Mouse (Mus musculus) midbrain, embryonic 11.5 days (tissue): Measurements from ENCODE around the gene Apba1. TPM values are rescaled to one million over a fixed set of nuclear protein-coding genes. Genes with fewer than 3 reads are reported as not detected.

Experiments used
- ATAC-seq: fragments of 200-750 bp; cut with Nextera tagmentation; 2 replicates; pipeline ENCODE4 v1.8.0; 2017; ENCODE audit warnings: moderate TSS enrichment, moderate library complexity; ENCODE audit not compliant: low FRiP score
- DNase-seq: peaks from one replicate; pipeline ENCODE4 v3.0.0; 2015; ENCODE audit warnings: low spot score; ENCODE audit errors: missing footprints
- H3K27ac ChIP-seq: fragments of 300-500 bp; sonication (generic); 2 replicates; pipeline ENCODE4 v1.5.1; 2014; ENCODE audit warnings: low read depth, low read length
- H3K27me3 ChIP-seq: fragments of 300-500 bp; sonication (generic); 2 replicates; pipeline ENCODE4 v1.6.1; 2014; ENCODE audit warnings: mild to moderate bottlenecking, low read length, moderate library complexity, mixed read lengths; ENCODE audit not compliant: control insufficient read depth, insufficient read depth
- H3K36me3 ChIP-seq: fragments of 300-500 bp; sonication (generic); 2 replicates; pipeline ENCODE4 v1.6.1; 2014; ENCODE audit warnings: mild to moderate bottlenecking, low read length, moderate library complexity, mixed read lengths; ENCODE audit not compliant: control insufficient read depth, insufficient read depth
- H3K4me1 ChIP-seq: fragments of 300-500 bp; sonication (generic); 2 replicates; pipeline ENCODE4 v1.6.1; 2014; ENCODE audit warnings: low read length; ENCODE audit not compliant: control insufficient read depth, insufficient read depth
- H3K4me2 ChIP-seq: fragments of 300-500 bp; sonication (generic); 2 replicates; pipeline ENCODE4 v1.6.1; 2014; ENCODE audit warnings: mild to moderate bottlenecking, moderate library complexity
- H3K4me3 ChIP-seq: fragments of 300-500 bp; sonication (generic); 2 replicates; pipeline ENCODE4 v1.5.1; 2014; ENCODE audit warnings: low read depth, low read length
- H3K9ac ChIP-seq: fragments of 300-500 bp; sonication (generic); 2 replicates; pipeline ENCODE4 v1.6.1; 2014; ENCODE audit warnings: low read length
- H3K9me3 ChIP-seq: fragments of 300-500 bp; sonication (generic); 2 replicates; pipeline ENCODE4 v1.6.1; 2016; ENCODE audit warnings: low read length; ENCODE audit not compliant: control insufficient read depth
- WGBS: fragments of 180-500 bp; shearing (Covaris S2); extraction: QIAGEN DNeasy Blood & Tissue Kit; methylation state at CpG from one replicate; pipeline ENCODE4 v1.1.7; 2014; 5-methylcytosine and 5-hydroxymethylcytosine counted together
- polyA plus RNA-seq: library from polyadenylated mRNA; unstranded; fragments of >200 nt; fragmentation: Nextera tagmentation; extraction: Ambion mirVana; gene quantifications from 2 replicates; pipeline ENCODE4 v1.2.1, GENCODE M21; 2014

The Apba1 gene
- polyA plus RNA-seq, 1 experiment from 2014 or later, result 1.4 TPM

- Histone ChIP-seq H3K27me3 (peaks cover 47% of the 10 kb centered on the region), H3K9ac (no peak overlapping the region), H3K4me1 (peaks cover 6% of the 10 kb centered on the region; the same call in 1 of the 2 replicates), H3K9me3 (no peaks in the 10 kb centered on the region), H3K27ac (no peak overlapping the region), H3K4me3 (no peak overlapping the region), H3K4me2 (no peak overlapping the region), H3K36me3 (no peaks in the 10 kb centered on the region)
- no peak for DNase-seq
- 77% methylated on average over 8 of the region's 8 CpGs for WGBS
- ATAC-seq, result no peak
Measured at GRCm38 (mm10) chr19:23896915-23897314, 138.2 kb downstream of the Apba1 start.

GRCm38 (mm10) chr19:23898501-23898900 lies 139.8 kb downstream of the Apba1 start:
- DNase-seq (peak; percentile 85), ATAC-seq (peak; percentile 75)
- no peak overlapping the region for H3K4me3 ChIP-seq
- 36% methylated on average over 11 of the region's 11 CpGs for WGBS
- H3K9me3 ChIP-seq, result no peaks in the 10 kb centered on the region
- no peak overlapping the region for H3K27ac ChIP-seq
- H3K27me3 ChIP-seq, result peaks cover 37% of the 10 kb centered on the region
- no peak overlapping the region for H3K4me2 ChIP-seq
- peaks cover 6% of the 10 kb centered on the region; the same call in 1 of the 2 replicates for H3K4me1 ChIP-seq
- H3K36me3 ChIP-seq, result no peaks in the 10 kb centered on the region
- H3K9ac ChIP-seq, result no peak overlapping the region

GRCm38 (mm10) chr19:23901177-23901576 lies 142.5 kb downstream of the Apba1 start:
- Histone ChIP-seq H3K9ac (no peak overlapping the region), H3K27ac (no peak overlapping the region), H3K36me3 (no peaks in the 10 kb centered on the region), H3K4me2 (no peak overlapping the region), H3K4me3 (no peak overlapping the region), H3K4me1 (peaks cover 6% of the 10 kb centered on the region; the same call in 1 of the 2 replicates), H3K9me3 (no peaks in the 10 kb centered on the region), H3K27me3 (peaks cover 22% of the 10 kb centered on the region)
- ATAC-seq (peak; percentile 39; the same call in 1 of the 2 replicates), DNase-seq (peak; percentile 85)
- WGBS, result 77% methylated on average over 3 of the region's 3 CpGs

GRCm38 (mm10) chr19:23901768-23902167 lies 143.1 kb downstream of the Apba1 start:
- Histone ChIP-seq H3K9ac (no peak overlapping the region), H3K27me3 (peaks cover 18% of the 10 kb centered on the region), H3K9me3 (no peaks in the 10 kb centered on the region), H3K36me3 (no peaks in the 10 kb centered on the region), H3K4me2 (no peak overlapping the region), H3K4me1 (peaks cover 6% of the 10 kb centered on the region; the same call in 1 of the 2 replicates), H3K27ac (no peak overlapping the region), H3K4me3 (no peak overlapping the region)
- ATAC-seq, result no peak
- 92% methylated on average over 4 of the region's 4 CpGs for WGBS
- no peak for DNase-seq

- Histone ChIP-seq H3K4me2 (no peak overlapping the region), H3K9me3 (no peaks in the 10 kb centered on the region), H3K4me3 (no peak overlapping the region), H3K36me3 (no peaks in the 10 kb centered on the region), H3K27ac (no peak overlapping the region), H3K4me1 (peaks cover 6% of the 10 kb centered on the region; the same call in 1 of the 2 replicates), H3K27me3 (peaks cover 12% of the 10 kb centered on the region), H3K9ac (no peak overlapping the region)
- DNase-seq (no peak), ATAC-seq (no peak)
- WGBS, result 90% methylated on average over 7 of the region's 7 CpGs
Measured at GRCm38 (mm10) chr19:23903066-23903465, 144.4 kb downstream of the Apba1 start.

GRCm38 (mm10) chr19:23904922-23905321 lies 146.2 kb downstream of the Apba1 start:
- no peak for DNase-seq
- Histone ChIP-seq H3K36me3 (no peaks in the 10 kb centered on the region), H3K4me2 (no peak overlapping the region), H3K4me1 (no peaks in the 10 kb centered on the region), H3K4me3 (no peak overlapping the region), H3K9ac (no peak overlapping the region), H3K27me3 (peaks cover 5% of the 10 kb centered on the region), H3K27ac (no peak overlapping the region), H3K9me3 (no peaks in the 10 kb centered on the region)
- 82% methylated on average over 4 of the region's 4 CpGs for WGBS
- no peak for ATAC-seq

- DNase-seq (peak; percentile 31), ATAC-seq (no peak)
- H3K9ac ChIP-seq, result no peak overlapping the region
- H3K4me3 ChIP-seq, result no peak overlapping the region
- peaks cover 2% of the 10 kb centered on the region; the same call in 1 of the 2 replicates for H3K27me3 ChIP-seq
- no peaks in the 10 kb centered on the region for H3K4me1 ChIP-seq
- H3K4me2 ChIP-seq, result no peak overlapping the region
- 91% methylated on average over 5 of the region's 5 CpGs for WGBS
- H3K27ac ChIP-seq, result no peak overlapping the region
- no peaks in the 10 kb centered on the region for H3K36me3 ChIP-seq
- no peaks in the 10 kb centered on the region for H3K9me3 ChIP-seq
Measured at GRCm38 (mm10) chr19:23905772-23906171, 147.1 kb downstream of the Apba1 start.

- 79% methylated on average over 4 of the region's 4 CpGs for WGBS
- DNase-seq, result peak; percentile 6
- H3K9me3 ChIP-seq, result no peaks in the 10 kb centered on the region
Measured at GRCm38 (mm10) chr19:23910345-23910744, 151.7 kb downstream of the Apba1 start.

GRCm38 (mm10) chr19:23919384-23920219 lies 160.9 kb downstream of the Apba1 start:
- Histone ChIP-seq H3K9me3 (no peaks in the 10 kb centered on the region), H3K27me3 (no peaks in the 10 kb centered on the region), H3K9ac (no peak overlapping the region), H3K4me2 (no peak overlapping the region), H3K27ac (peak overlapping the region; percentile 62), H3K4me3 (no peak overlapping the region), H3K4me1 (peaks cover 14% of the 10 kb centered on the region), H3K36me3 (no peaks in the 10 kb centered on the region)
- ATAC-seq (peak; percentile 85), DNase-seq (peak; percentile 90)
- WGBS, result 20% methylated on average over 5 of the region's 5 CpGs

More at GRCm38 (mm10) chr19:23910345-23910744, 151.7 kb downstream of the Apba1 start:
- no peak overlapping the region for H3K9ac ChIP-seq
- no peak overlapping the region for H3K4me2 ChIP-seq
- no peak for ATAC-seq
- no peaks in the 10 kb centered on the region for H3K27me3 ChIP-seq
- no peaks in the 10 kb centered on the region for H3K4me1 ChIP-seq
- no peak overlapping the region for H3K4me3 ChIP-seq
- H3K27ac ChIP-seq, result no peak overlapping the region
- H3K36me3 ChIP-seq, result no peaks in the 10 kb centered on the region
